Mouse (Mus musculus) lung, postnatal 0 days (tissue): ENCODE results near the gene Styx.

Experiments
- CTCF ChIP-seq: IDR thresholded peaks from 2 replicates; pipeline ENCODE4 v1.5.1; 2016; ENCODE audit warnings: antibody characterized with exemption, mild to moderate bottlenecking
- EP300 ChIP-seq: IDR thresholded peaks from 2 replicates; pipeline ENCODE4 v1.6.1; 2016; ENCODE audit warnings: antibody characterized with exemption, mild to moderate bottlenecking, control low read depth

GRCm38 (mm10) chr14:45418553-45418952 lies 67.7 kb downstream of the Styx start:
- TF ChIP-seq CTCF (no peak), EP300 (no peak)
